Mouse (Mus musculus): ENCODE data around the gene Ddx41. TPM values are rescaled to one million over a fixed set of nuclear protein-coding genes. Genes with fewer than 3 reads are reported as not detected.

Gene Ddx41
- polyA plus RNA-seq, 1 experiment from 2014 or later = 24.2 TPM

GRCm38 (mm10) chr13:55525733-55526553 lies 10.5 kb downstream of the Ddx41 start:
- no peak overlapping the region for H3K4me3 ChIP-seq (ENCODE audit: low read depth, low read length)
- H3K9me3 ChIP-seq (ENCODE audit: control insufficient read depth, low read length) = no peaks in the 10 kb centered on the region
- H3K36me3 ChIP-seq (ENCODE audit: control insufficient read depth, insufficient read depth, low read length) = peaks cover 10% of the 10 kb centered on the region; the same call in 1 of the 2 replicates
- H3K4me1 ChIP-seq (replicated peaks; ENCODE audit: control insufficient read depth, insufficient read depth) = no peaks in the 10 kb centered on the region
- DNase-seq (ENCODE audit: low spot score) (no peak), ATAC-seq (ENCODE audit: low FRiP score, low TSS enrichment) (no peak)
- H3K4me2 ChIP-seq (replicated peaks; ENCODE audit: low read depth) = no peak overlapping the region
- H3K27ac ChIP-seq (replicated peaks) = no peak overlapping the region
- WGBS = 74% methylated on average over 16 of the region's 16 CpGs
- TF ChIP-seq CTCF (IDR thresholded peaks at IDR 0.05; ENCODE audit: low read depth) = no peak
- no peak overlapping the region for H3K9ac ChIP-seq (ENCODE audit: low read length)
- no peaks in the 10 kb centered on the region for H3K27me3 ChIP-seq (ENCODE audit: control insufficient read depth, insufficient read depth, low read length)

GRCm38 (mm10) chr13:55523951-55524600 lies 12.4 kb downstream of the Ddx41 start:
- 90% methylated on average over 23 of the region's 23 CpGs for WGBS
- Histone ChIP-seq H3K27me3 (ENCODE audit: control insufficient read depth, insufficient read depth, low read length) (no peaks in the 10 kb centered on the region), H3K9ac (ENCODE audit: low read length) (no peak overlapping the region), H3K36me3 (ENCODE audit: control insufficient read depth, insufficient read depth, low read length) (no peaks in the 10 kb centered on the region), H3K4me1 (replicated peaks; ENCODE audit: control insufficient read depth, insufficient read depth) (no peaks in the 10 kb centered on the region), H3K4me3 (ENCODE audit: low read depth, low read length) (no peak overlapping the region), H3K9me3 (ENCODE audit: control insufficient read depth, low read length) (no peaks in the 10 kb centered on the region), H3K4me2 (replicated peaks; ENCODE audit: low read depth) (no peak overlapping the region), H3K27ac (replicated peaks) (no peak overlapping the region)
- DNase-seq (ENCODE audit: low spot score) (no peak), ATAC-seq (ENCODE audit: low FRiP score, low TSS enrichment) (0 out of 2 replicates have a peak, but pooled peaks have one; percentile 7)
- TF ChIP-seq EP300 (optimal IDR thresholded peaks at IDR 0.05) = no peak
- TF ChIP-seq CTCF (IDR thresholded peaks at IDR 0.05; ENCODE audit: low read depth) = no peak

GRCm38 (mm10) chr13:55523278-55523677 lies 13.2 kb downstream of the Ddx41 start:
- DNase-seq (ENCODE audit: low spot score) = no peak
- peak; percentile 19; the same call in 1 of the 2 replicates for ATAC-seq (ENCODE audit: low FRiP score, low TSS enrichment)

GRCm38 (mm10) chr13:55522730-55523129 lies 13.7 kb downstream of the Ddx41 start:
- Histone ChIP-seq H3K4me2 (replicated peaks; ENCODE audit: low read depth) (no peak overlapping the region), H3K9me3 (ENCODE audit: control insufficient read depth, low read length) (no peaks in the 10 kb centered on the region), H3K36me3 (ENCODE audit: control insufficient read depth, insufficient read depth, low read length) (no peaks in the 10 kb centered on the region), H3K4me3 (ENCODE audit: low read depth, low read length) (no peak overlapping the region), H3K4me1 (replicated peaks; ENCODE audit: control insufficient read depth, insufficient read depth) (no peaks in the 10 kb centered on the region), H3K27ac (replicated peaks) (no peak overlapping the region), H3K9ac (ENCODE audit: low read length) (no peak overlapping the region), H3K27me3 (ENCODE audit: control insufficient read depth, insufficient read depth, low read length) (no peaks in the 10 kb centered on the region)
- ATAC-seq (ENCODE audit: low FRiP score, low TSS enrichment) (no peak), DNase-seq (ENCODE audit: low spot score) (no peak)
- 65% methylated on average over 8 of the region's 8 CpGs for WGBS
- TF ChIP-seq CTCF (IDR thresholded peaks at IDR 0.05; ENCODE audit: low read depth) (no peak), EP300 (optimal IDR thresholded peaks at IDR 0.05) (no peak)

More at GRCm38 (mm10) chr13:55523278-55523677, 13.2 kb downstream of the Ddx41 start:
- TF ChIP-seq CTCF (IDR thresholded peaks at IDR 0.05; ENCODE audit: low read depth) (no peak), EP300 (optimal IDR thresholded peaks at IDR 0.05) (no peak)
- Histone ChIP-seq H3K4me1 (replicated peaks; ENCODE audit: control insufficient read depth, insufficient read depth) (no peaks in the 10 kb centered on the region), H3K4me2 (replicated peaks; ENCODE audit: low read depth) (no peak overlapping the region), H3K36me3 (ENCODE audit: control insufficient read depth, insufficient read depth, low read length) (no peaks in the 10 kb centered on the region), H3K4me3 (ENCODE audit: low read depth, low read length) (no peak overlapping the region), H3K9me3 (ENCODE audit: control insufficient read depth, low read length) (no peaks in the 10 kb centered on the region), H3K27ac (replicated peaks) (no peak overlapping the region), H3K9ac (ENCODE audit: low read length) (no peak overlapping the region), H3K27me3 (ENCODE audit: control insufficient read depth, insufficient read depth, low read length) (no peaks in the 10 kb centered on the region)
- 72% methylated on average over 17 of the region's 17 CpGs for WGBS

GRCm38 (mm10) chr13:55519606-55520005 lies 16.9 kb downstream of the Ddx41 start:
- Histone ChIP-seq H3K9me3 (ENCODE audit: control insufficient read depth, low read length) (no peaks in the 10 kb centered on the region), H3K4me2 (replicated peaks; ENCODE audit: low read depth) (no peak overlapping the region), H3K27me3 (ENCODE audit: control insufficient read depth, insufficient read depth, low read length) (no peaks in the 10 kb centered on the region), H3K36me3 (ENCODE audit: control insufficient read depth, insufficient read depth, low read length) (no peaks in the 10 kb centered on the region), H3K4me1 (replicated peaks; ENCODE audit: control insufficient read depth, insufficient read depth) (no peaks in the 10 kb centered on the region), H3K4me3 (ENCODE audit: low read depth, low read length) (no peak overlapping the region), H3K27ac (replicated peaks) (no peak overlapping the region), H3K9ac (ENCODE audit: low read length) (no peak overlapping the region)
- no peak for TF ChIP-seq CTCF (IDR thresholded peaks at IDR 0.05; ENCODE audit: low read depth)
- TF ChIP-seq EP300 (optimal IDR thresholded peaks at IDR 0.05) = no peak
- 74% methylated on average over 4 of the region's 4 CpGs for WGBS
- no peak for DNase-seq (ENCODE audit: low spot score)
- ATAC-seq (ENCODE audit: low FRiP score, low TSS enrichment) = no peak

GRCm38 (mm10) chr13:55516955-55517354 lies 19.5 kb downstream of the Ddx41 start:
- ATAC-seq (ENCODE audit: low FRiP score, low TSS enrichment) (no peak), DNase-seq (ENCODE audit: low spot score) (peak; percentile 88)
- Histone ChIP-seq H3K9me3 (ENCODE audit: control insufficient read depth, low read length) (no peaks in the 10 kb centered on the region), H3K27ac (replicated peaks) (no peak overlapping the region), H3K27me3 (ENCODE audit: control insufficient read depth, insufficient read depth, low read length) (no peaks in the 10 kb centered on the region), H3K4me1 (replicated peaks; ENCODE audit: control insufficient read depth, insufficient read depth) (0 out of 2 replicates have a peak, but pooled peaks cover 3% of the 10 kb centered on the region), H3K9ac (ENCODE audit: low read length) (no peak overlapping the region), H3K36me3 (ENCODE audit: control insufficient read depth, insufficient read depth, low read length) (no peaks in the 10 kb centered on the region), H3K4me2 (replicated peaks; ENCODE audit: low read depth) (no peak overlapping the region), H3K4me3 (ENCODE audit: low read depth, low read length) (no peak overlapping the region)
- WGBS = 5% methylated on average over 5 of the region's 5 CpGs
- TF ChIP-seq EP300 (optimal IDR thresholded peaks at IDR 0.05) = no peak
- TF ChIP-seq CTCF (IDR thresholded peaks at IDR 0.05; ENCODE audit: low read depth) = peak; percentile 94

All from stomach, postnatal 0 days (tissue).